Mouse (Mus musculus): ENCODE results near the gene Rsg1.

Rsg1 gene

GRCm38 (mm10) chr4:141212892-141213291 lies 864 bp upstream of the Rsg1 start:
- DNase-seq (ENCODE audit: low spot score): no peak

GRCm38 (mm10) chr4:141213342-141213741 lies 414 bp upstream of the Rsg1 start:
- no peak for DNase-seq (ENCODE audit: low spot score)

- peak; percentile 45 for DNase-seq (ENCODE audit: low spot score)
Observed at GRCm38 (mm10) chr4:141214337-141214851, 638 bp downstream of the Rsg1 start.

- no peak for DNase-seq (ENCODE audit: low spot score)
Observed at GRCm38 (mm10) chr4:141219583-141220213, 5.9 kb downstream of the Rsg1 start.

GRCm38 (mm10) chr4:141221848-141222247 lies 8.1 kb downstream of the Rsg1 start:
- no peak for DNase-seq (ENCODE audit: low spot score)

- no peak for DNase-seq (ENCODE audit: low spot score)
Observed at GRCm38 (mm10) chr4:141222752-141223151, 9.0 kb downstream of the Rsg1 start.

GRCm38 (mm10) chr4:141228687-141229086 lies 14.9 kb downstream of the Rsg1 start:
- no peak for DNase-seq (ENCODE audit: low spot score)

GRCm38 (mm10) chr4:141233196-141233595 lies 19.4 kb downstream of the Rsg1 start:
- no peak for DNase-seq (ENCODE audit: low spot score)

- DNase-seq (ENCODE audit: low spot score): no peak
Observed at GRCm38 (mm10) chr4:141235537-141236111, 21.9 kb downstream of the Rsg1 start.

- no peak for DNase-seq (ENCODE audit: low spot score)
Observed at GRCm38 (mm10) chr4:141236856-141237255, 23.1 kb downstream of the Rsg1 start.

- no peak for DNase-seq (ENCODE audit: low spot score)
Observed at GRCm38 (mm10) chr4:141238492-141239387, 25.0 kb downstream of the Rsg1 start.

- peak; percentile 14 for DNase-seq (ENCODE audit: low spot score)
Observed at GRCm38 (mm10) chr4:141239388-141240125, 25.8 kb downstream of the Rsg1 start, which contains the start of gene Arhgef19. TSS of gene Arhgef19 (plus strand) at chr4:141239499.

- no peak for DNase-seq (ENCODE audit: low spot score)
Observed at GRCm38 (mm10) chr4:141240617-141241016, 26.9 kb downstream of the Rsg1 start.

GRCm38 (mm10) chr4:141241861-141242260 lies 28.1 kb downstream of the Rsg1 start:
- no peak for DNase-seq (ENCODE audit: low spot score)

GRCm38 (mm10) chr4:141242651-141243241 lies 29.0 kb downstream of the Rsg1 start:
- DNase-seq (ENCODE audit: low spot score): no peak

GRCm38 (mm10) chr4:141243636-141244035 lies 29.9 kb downstream of the Rsg1 start:
- DNase-seq (ENCODE audit: low spot score): no peak

- no peak for DNase-seq (ENCODE audit: low spot score)
Observed at GRCm38 (mm10) chr4:141244401-141244800, 30.6 kb downstream of the Rsg1 start.

- no peak for DNase-seq (ENCODE audit: low spot score)
Observed at GRCm38 (mm10) chr4:141244931-141245425, 31.2 kb downstream of the Rsg1 start.

- no peak for DNase-seq (ENCODE audit: low spot score)
Observed at GRCm38 (mm10) chr4:141246089-141246997, 32.6 kb downstream of the Rsg1 start.

- DNase-seq (ENCODE audit: low spot score): no peak
Observed at GRCm38 (mm10) chr4:141246998-141247350, 33.2 kb downstream of the Rsg1 start.

All from spleen, adult 12 weeks (tissue).